Mouse (Mus musculus) embryo, embryonic 9.5 days (tissue): ENCODE data around the gene Gipc2.
A peak's percentile ranks its signal among the peaks of the same experiment; 100 is the strongest.

Experiments used
- DNase-seq: peaks from one replicate; pipeline ENCODE4 v3.0.0-alpha.2; 2017; ENCODE audit errors: extremely low spot score

Gipc2 gene

GRCm38 (mm10) chr3:152190679-152191477, 24.8 kb upstream of the Gipc2 start:
- DNase-seq, result no peak

GRCm38 (mm10) chr3:152189306-152189705, 23.3 kb upstream of the Gipc2 start:
- DNase-seq, result no peak

DNA sequence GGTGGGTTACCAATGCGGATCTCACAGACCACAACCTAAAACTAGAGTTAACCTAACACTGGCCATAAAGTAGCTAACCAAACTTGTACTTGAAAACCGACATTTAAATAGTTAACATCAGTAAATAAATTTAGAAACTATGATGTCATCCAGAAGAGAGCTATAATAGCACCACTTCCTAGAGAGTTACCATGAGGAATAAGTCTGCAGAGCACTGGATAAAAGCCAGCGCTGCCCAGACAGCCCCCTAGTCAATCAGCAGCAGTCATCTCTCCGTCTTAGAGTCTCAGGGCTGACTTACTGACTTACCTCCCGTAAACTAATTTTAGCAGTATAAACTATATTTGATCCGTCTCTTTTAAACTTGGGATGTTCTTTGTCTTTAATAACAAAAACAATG, 20.1 kb upstream of the Gipc2 start:
- no peak for DNase-seq

DNA sequence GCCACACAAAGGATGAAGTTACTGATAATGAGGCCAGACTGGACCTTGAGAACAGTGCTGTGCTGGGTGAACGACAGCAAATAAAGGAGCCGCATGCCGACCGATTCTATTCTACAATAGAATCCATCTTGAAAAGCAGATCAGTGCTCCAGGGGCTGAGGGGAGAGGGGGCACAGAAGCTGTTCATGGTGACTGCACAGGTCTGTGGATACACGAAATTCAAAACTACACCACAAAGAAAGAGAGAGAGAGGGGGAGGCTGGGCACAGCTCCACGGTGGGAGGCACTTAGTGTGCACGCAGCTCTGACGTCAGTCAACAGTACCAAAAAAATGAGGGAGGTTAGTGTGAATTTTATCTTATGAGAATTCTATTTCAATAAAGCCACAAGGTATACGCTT, 17.5 kb upstream of the Gipc2 start:
- no peak for DNase-seq

DNA sequence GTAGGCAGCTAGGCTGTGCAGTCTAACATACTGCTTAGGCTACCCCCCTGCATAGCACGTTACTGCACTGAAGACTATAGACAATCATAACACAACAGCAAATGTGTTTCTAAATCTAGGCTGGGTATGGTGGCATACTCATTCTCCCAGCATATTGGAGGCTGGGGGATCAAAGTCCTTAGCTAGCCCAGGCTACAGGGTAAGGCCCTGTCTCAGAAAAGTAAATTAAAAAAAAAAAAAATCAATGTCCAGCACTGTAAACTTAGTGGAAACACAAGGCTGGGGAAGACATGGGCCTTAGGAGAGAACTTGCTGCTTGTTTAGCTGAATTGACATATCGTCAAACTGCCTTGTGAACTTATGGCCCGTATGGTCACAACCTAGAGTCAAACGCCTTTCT, 14.6 kb upstream of the Gipc2 start:
- no peak for DNase-seq

DNA sequence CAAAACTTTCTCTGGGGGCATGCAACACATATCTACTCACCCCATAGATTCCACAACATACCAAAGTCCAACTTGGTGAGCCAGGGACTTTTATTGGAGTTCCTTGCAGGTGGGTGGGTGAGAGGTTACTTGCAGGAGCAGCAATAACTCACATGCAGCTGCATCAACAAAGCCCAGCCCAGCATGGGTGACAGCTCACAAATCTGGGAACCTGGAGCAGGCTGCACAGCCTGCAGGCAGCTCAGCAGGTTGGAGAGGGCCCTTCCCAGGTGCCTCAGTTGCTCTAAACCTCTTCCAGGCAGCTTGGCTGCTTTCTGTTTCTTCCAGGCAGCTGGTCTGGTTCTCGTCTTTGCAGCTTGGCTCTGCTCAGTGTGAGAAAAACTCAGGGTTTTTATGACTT, 13.3 kb upstream of the Gipc2 start:
- DNase-seq, result no peak

DNA sequence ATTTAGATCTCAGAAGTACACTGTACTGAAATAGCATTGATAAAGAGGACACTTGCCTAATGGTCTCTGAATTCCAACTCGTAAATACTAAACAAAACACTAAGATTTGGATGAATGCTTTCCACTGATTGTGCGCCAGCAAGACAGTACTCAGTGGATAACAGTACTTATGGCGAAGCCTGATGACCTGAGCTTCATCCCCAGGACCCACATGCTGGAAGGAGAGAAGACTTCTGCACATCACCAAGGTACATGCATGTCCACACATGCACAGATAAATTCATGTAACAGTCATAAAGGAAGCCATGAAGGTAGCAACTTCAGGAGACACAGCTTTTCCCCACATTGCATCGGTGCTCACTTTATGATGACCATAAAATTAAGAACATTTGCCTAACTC, 12.8 kb upstream of the Gipc2 start:
- DNase-seq, result no peak

GRCm38 (mm10) chr3:152172322-152172935, 6.4 kb upstream of the Gipc2 start:
- DNase-seq, result no peak

DNA sequence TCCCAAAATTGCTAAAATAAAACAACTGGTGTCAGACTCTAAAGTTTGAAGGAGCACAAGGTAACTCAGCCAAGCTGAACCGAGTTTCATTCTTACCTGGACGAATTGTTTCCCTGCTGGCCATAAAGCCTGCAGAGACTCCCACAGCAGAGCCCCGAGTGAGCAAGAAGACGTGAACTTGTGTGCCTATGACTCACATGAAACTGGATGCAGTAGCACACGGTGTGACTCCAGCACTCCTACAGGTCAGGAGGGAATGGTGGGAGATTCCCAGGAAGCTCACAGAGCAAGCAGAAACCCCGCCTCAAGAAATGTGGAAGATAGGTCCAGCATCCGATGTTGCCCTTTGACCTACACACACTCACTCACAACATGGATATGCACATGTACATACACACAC, 5.8 kb upstream of the Gipc2 start:
- DNase-seq, result no peak

DNA sequence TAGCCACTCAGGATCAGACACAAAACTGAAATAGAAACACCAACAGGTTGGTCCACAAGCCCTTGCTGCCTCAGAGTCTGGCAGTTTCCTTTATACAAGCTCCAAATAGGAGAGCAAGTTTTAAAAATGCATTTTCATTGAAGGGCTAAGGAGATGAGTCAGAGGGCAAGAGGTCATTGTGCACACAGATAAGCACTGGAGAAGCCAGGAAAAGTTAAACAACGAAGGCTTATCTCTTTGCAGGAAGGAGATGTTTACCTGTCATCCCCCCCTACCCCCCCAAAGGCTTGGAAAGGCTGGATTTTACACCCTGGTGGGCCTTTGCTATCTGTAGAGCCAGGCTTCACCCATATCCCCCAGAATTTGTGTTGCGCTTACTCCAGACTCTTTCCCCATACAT, 5.2 kb upstream of the Gipc2 start:
- DNase-seq, result no peak

- DNase-seq, result no peak
These were observed 4.4 kb upstream of the Gipc2 start for GRCm38 (mm10) chr3:152170407-152170806.

GRCm38 (mm10) chr3:152168007-152168406, 2.0 kb upstream of the Gipc2 start:
- DNase-seq, result no peak

- peak; percentile 53 for DNase-seq
These were observed 845 bp upstream of the Gipc2 start for GRCm38 (mm10) chr3:152166699-152167451.

- DNase-seq, result peak; percentile 65
These were observed 505 bp downstream of the Gipc2 start for GRCm38 (mm10) chr3:152165351-152166098.

- DNase-seq, result peak; percentile 10
These were observed 1.0 kb downstream of the Gipc2 start for GRCm38 (mm10) chr3:152165014-152165350.

- DNase-seq, result no peak
These were observed 2.7 kb downstream of the Gipc2 start for GRCm38 (mm10) chr3:152163320-152163719.

DNA sequence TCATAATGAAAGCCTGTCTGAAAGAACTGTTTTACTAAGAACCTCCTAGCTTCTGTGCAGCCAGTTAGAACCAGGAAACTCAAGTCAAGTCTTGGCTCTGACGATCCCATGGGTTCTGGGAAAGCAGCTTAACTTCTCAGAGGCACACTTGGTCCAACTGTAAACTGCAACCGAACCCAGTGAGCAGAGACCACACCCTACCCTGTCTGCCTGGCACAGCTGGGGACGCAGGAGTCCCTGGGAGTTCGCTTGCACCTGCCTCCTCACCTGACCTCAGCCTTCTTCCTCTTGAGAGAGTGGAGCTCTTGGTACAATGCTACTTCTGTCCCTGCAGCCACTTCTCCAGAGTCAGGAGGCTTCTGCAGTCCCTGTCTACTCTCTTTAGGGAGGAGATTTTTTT, 5.4 kb downstream of the Gipc2 start:
- DNase-seq, result no peak

- no peak for DNase-seq
These were observed 6.7 kb downstream of the Gipc2 start for GRCm38 (mm10) chr3:152159321-152159720.

GRCm38 (mm10) chr3:152158344-152159291, 7.4 kb downstream of the Gipc2 start:
- no peak for DNase-seq

GRCm38 (mm10) chr3:152156816-152157496, 9.1 kb downstream of the Gipc2 start:
- DNase-seq, result no peak
